Mouse (Mus musculus): ENCODE results near the gene Dlx2.

- TF ChIP-seq CTCF (IDR thresholded peaks at IDR 0.05) (no peak), EP300 (IDR thresholded peaks at IDR 0.05) (no peak)
These were observed 1.1 kb downstream of the Dlx2 start for GRCm38 (mm10) chr2:71545401-71545881.
